Mouse (Mus musculus) small intestine, adult 2 months (tissue): Measurements from ENCODE around the gene Rint1.

Experiments
- CTCF ChIP-seq: fragments of 200-500 bp; IDR thresholded peaks from 2 replicates; pipeline ENCODE4 v1.5.1; 2012; ENCODE audit warnings: low read depth, mild to moderate bottlenecking, control low read depth, inconsistent platforms, low read length, moderate library complexity, mixed read lengths; ENCODE audit not compliant: insufficient replicate concordance, insufficient read length; ENCODE audit errors: extremely low read depth
- POLR2A ChIP-seq: fragments of 200-500 bp; IDR thresholded peaks from 2 replicates; pipeline ENCODE4 v1.6.1; 2012; ENCODE audit warnings: low read depth, mild to moderate bottlenecking, control low read depth, inconsistent platforms, low read length, moderate library complexity

GRCm38 (mm10) chr5:23864054-23864965 lies 76.8 kb downstream of the Rint1 start:
- no peak for TF ChIP-seq CTCF
- no peak for TF ChIP-seq POLR2A
